ENCODE assay signal across 32 mouse cellular contexts in the genomic region with DNA sequence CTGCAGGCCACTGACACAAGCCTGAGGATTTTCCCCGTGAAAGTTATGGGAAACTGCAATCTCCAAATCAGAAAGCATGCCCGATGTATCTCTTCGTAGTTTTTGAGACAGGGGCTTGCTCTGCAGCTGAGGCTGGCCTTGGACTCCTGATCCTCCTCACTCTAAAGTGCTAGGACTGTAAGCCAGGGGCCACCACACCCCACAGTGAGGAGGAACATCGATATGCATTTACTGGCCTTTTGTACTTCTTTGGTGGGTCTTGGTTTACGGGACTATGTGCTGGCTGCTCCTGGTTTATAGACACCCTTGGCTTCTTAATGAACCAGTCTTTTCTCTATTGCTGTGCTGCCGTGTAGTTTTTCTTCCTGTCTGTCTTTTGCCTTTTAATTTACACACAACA. TPM values are rescaled to one million over a fixed set of nuclear protein-coding genes. Genes with fewer than 3 reads are reported as not detected.
"Had no signal": no experiment of that assay in that cellular context is flagged by ENCODE, and none has a peak within 500 bp of the region (broad histone marks: within the 10 kb centered on the region; RNA-seq: fewer than 3 reads in every experiment).

No protein-coding gene starts in this region.

- H3K27ac ChIP-seq: limb, embryonic 10.5 days; limb, embryonic 12.5 days; limb, embryonic 13.5 days; limb, embryonic 15.5 days; liver, embryonic 12.5 days; liver, embryonic 13.5 days; liver, embryonic 14.5 days; liver, embryonic 15.5 days; lung, embryonic 15.5 days; macrophage; midbrain, embryonic 10.5 days; midbrain, embryonic 12.5 days; midbrain, embryonic 13.5 days; midbrain, embryonic 15.5 days had no signal

- H3K36me3 ChIP-seq: limb, embryonic 10.5 days; limb, embryonic 12.5 days; limb, embryonic 13.5 days; limb, embryonic 15.5 days; liver, embryonic 12.5 days; liver, embryonic 13.5 days; liver, embryonic 15.5 days; lung, embryonic 15.5 days; midbrain, embryonic 10.5 days; midbrain, embryonic 12.5 days; midbrain, embryonic 13.5 days; midbrain, embryonic 15.5 days had no signal

- DNase-seq: left cerebral cortex, postnatal 4 days; liver; liver, embryonic 13.5 days; liver, postnatal 0 days; lung, adult 18-20 months; lung, adult 2 months; lung, postnatal 10 days; lung, postnatal 14 days; lung, postnatal 36 days; lung, postnatal 4 days; midbrain, embryonic 14.5 days had no signal

- H3K9ac ChIP-seq: limb, embryonic 12.5 days; limb, embryonic 13.5 days; limb, embryonic 15.5 days; liver, embryonic 12.5 days; liver, embryonic 13.5 days; liver, embryonic 14.5 days; liver, embryonic 15.5 days; liver, postnatal 0 days; lung, embryonic 14.5 days; lung, embryonic 15.5 days; midbrain, embryonic 12.5 days; midbrain, embryonic 13.5 days; midbrain, embryonic 15.5 days had no signal

- H3K4me1 ChIP-seq: limb, embryonic 10.5 days; liver, embryonic 12.5 days; liver, embryonic 13.5 days; liver, embryonic 15.5 days; midbrain, embryonic 10.5 days; midbrain, embryonic 12.5 days; midbrain, embryonic 13.5 days; midbrain, embryonic 15.5 days had no signal

- ATAC-seq: liver, embryonic 12.5 days; liver, postnatal 0 days; lung, postnatal 0 days; midbrain, embryonic 13.5 days; midbrain, embryonic 15.5 days; midbrain, embryonic 16.5 days had no signal

- H3K27me3 ChIP-seq: limb, embryonic 12.5 days; limb, embryonic 13.5 days; limb, embryonic 15.5 days; liver, embryonic 12.5 days; liver, embryonic 13.5 days; liver, embryonic 15.5 days; lung, embryonic 15.5 days; midbrain, embryonic 12.5 days; midbrain, embryonic 13.5 days; midbrain, embryonic 15.5 days had no signal

- H3K4me2 ChIP-seq: limb, embryonic 12.5 days; limb, embryonic 13.5 days; limb, embryonic 15.5 days; liver, embryonic 11.5 days; liver, embryonic 12.5 days; liver, embryonic 13.5 days; liver, embryonic 15.5 days; lung, embryonic 14.5 days; lung, embryonic 15.5 days; midbrain, embryonic 11.5 days; midbrain, embryonic 12.5 days; midbrain, embryonic 13.5 days; midbrain, embryonic 15.5 days had no signal

- H3K4me3 ChIP-seq: limb, embryonic 10.5 days; limb, embryonic 12.5 days; limb, embryonic 13.5 days; limb, embryonic 15.5 days; liver, embryonic 12.5 days; liver, embryonic 13.5 days; liver, embryonic 15.5 days; lung, embryonic 15.5 days; megakaryocyte, embryonic 14.5 days; midbrain, embryonic 10.5 days; midbrain, embryonic 12.5 days; midbrain, embryonic 13.5 days; midbrain, embryonic 15.5 days; myocyte had no signal

- H3K9me3 ChIP-seq: limb, embryonic 10.5 days; limb, embryonic 13.5 days; limb, embryonic 15.5 days; liver, embryonic 12.5 days; liver, embryonic 13.5 days; liver, embryonic 15.5 days; lung, embryonic 15.5 days; midbrain, embryonic 10.5 days; midbrain, embryonic 12.5 days; midbrain, embryonic 13.5 days; midbrain, embryonic 15.5 days had no signal

RNA-seq across cellular contexts. Expression of a gene that starts 8.1 kb away (rescaled TPM):
- polyA plus RNA-seq: liver, embryonic 11.5 days; liver, embryonic 12.5 days; liver, embryonic 13.5 days; liver, embryonic 14.5 days; lung, embryonic 14.5 days; lung, embryonic 15.5 days; lung, postnatal 0 days; macrophage; midbrain, embryonic 10.5 days; midbrain, embryonic 11.5 days; midbrain, embryonic 12.5 days; midbrain, embryonic 14.5 days; neural tube, embryonic 11.5 days had no signal

RNA-seq across cellular contexts. Expression of a gene that starts 25.0 kb away (rescaled TPM):
- polyA plus RNA-seq: liver, embryonic 12.5 days; macrophage; midbrain, embryonic 10.5 days; midbrain, embryonic 13.5 days had no signal
